22 mouse cellular contexts compared by ENCODE assay signal in the genomic region with DNA sequence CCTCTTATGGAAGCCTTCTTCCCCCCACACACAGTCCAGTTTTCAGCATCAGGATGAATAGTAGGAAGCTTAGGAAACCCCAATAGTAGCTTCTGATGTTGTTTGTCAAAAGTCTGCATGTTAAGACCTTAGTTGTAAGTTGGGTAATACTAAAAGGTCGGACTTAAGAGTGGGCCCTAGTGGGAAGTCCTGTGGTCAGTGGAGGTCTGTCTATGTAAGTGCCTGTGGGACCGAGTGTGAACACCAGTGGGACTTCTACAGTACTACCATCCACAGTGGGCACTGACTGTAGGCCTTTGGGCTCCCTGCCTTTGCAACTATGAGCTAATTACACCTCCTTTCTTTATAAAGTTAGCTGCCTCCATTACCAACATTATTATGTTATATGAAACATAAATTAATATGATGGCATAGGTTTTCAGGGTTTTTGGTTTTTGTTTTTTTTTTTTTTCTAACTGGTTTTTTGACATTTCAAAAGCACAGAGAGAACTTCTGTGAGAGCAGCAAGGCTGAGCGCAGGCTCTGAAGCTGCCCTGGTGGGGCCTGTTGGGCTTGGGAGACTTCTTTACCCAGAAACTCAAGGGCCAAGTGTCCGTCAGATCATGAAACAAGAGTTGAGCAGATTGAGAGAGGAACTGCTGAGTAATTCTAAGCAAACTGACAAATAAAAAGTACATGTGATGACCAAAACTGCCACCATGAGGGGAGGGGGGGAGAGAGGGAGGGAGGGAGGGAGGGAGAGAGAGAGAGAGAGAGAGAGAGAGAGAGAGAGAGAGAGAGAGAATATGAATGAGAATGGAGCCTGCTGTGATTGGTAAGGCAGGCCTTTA.
DNase-seq lines count a peak whose midpoint lies in the region; ATAC-seq and TF ChIP-seq lines count a peak whose summit lies in the region.
"Had no signal": no experiment of that assay in that cellular context is flagged by ENCODE, and none has a peak within 500 bp of the region (broad histone marks: within the 10 kb centered on the region; RNA-seq: fewer than 3 reads in every experiment).

No protein-coding gene starts in this region.

- no peaks in the 10 kb centered on the region; the same call in 1 of the 2 replicates for H3K4me1 ChIP-seq in intestine, postnatal 0 days (replicated peaks; ENCODE audit: control insufficient read depth, insufficient read depth, low read length)
- 0 out of 2 replicates have a peak, but pooled peaks cover 3% of the 10 kb centered on the region for H3K4me1 ChIP-seq in intestine, embryonic 15.5 days (replicated peaks)
- peaks cover 14% of the 10 kb centered on the region for H3K4me1 ChIP-seq in lung, embryonic 16.5 days (replicated peaks; ENCODE audit: control insufficient read depth, insufficient read depth, low read length)
- peaks cover 66% of the 10 kb centered on the region for H3K4me1 ChIP-seq in G1E (ENCODE audit: insufficient read depth, low read depth, low read length)
- H3K4me1 ChIP-seq: embryonic facial prominence, embryonic 12.5 days; hindbrain, embryonic 12.5 days; hindbrain, embryonic 15.5 days had no signal

- WGBS in intestine, postnatal 0 days: 95% methylated on average over 4 of the region's 4 CpGs
- WGBS in intestine, embryonic 15.5 days: 93% methylated on average over 4 of the region's 4 CpGs
- WGBS in lung, embryonic 16.5 days: 87% methylated on average over 4 of the region's 4 CpGs

- no peak overlapping the region for H3K4me3 ChIP-seq in intestine, postnatal 0 days (ENCODE audit: low read depth, low read length)
- no peak overlapping the region for H3K4me3 ChIP-seq in intestine, embryonic 15.5 days (replicated peaks)
- H3K4me3 ChIP-seq in lung, embryonic 16.5 days (ENCODE audit: low read length): no peak overlapping the region
- no peak overlapping the region; the same call in 1 of the 2 replicates for H3K4me3 ChIP-seq in G1E (ENCODE audit: low read depth, low read length)
- H3K4me3 ChIP-seq: embryonic facial prominence, embryonic 12.5 days; embryonic facial prominence, embryonic 15.5 days; hindbrain, embryonic 12.5 days; hindbrain, embryonic 15.5 days had no signal

- 0 out of 2 replicates have a peak, but pooled peaks cover 5% of the 10 kb centered on the region for H3K36me3 ChIP-seq in intestine, postnatal 0 days (ENCODE audit: control insufficient read depth, insufficient read depth)
- no peaks in the 10 kb centered on the region; the same call in 1 of the 2 replicates for H3K36me3 ChIP-seq in intestine, embryonic 15.5 days
- H3K36me3 ChIP-seq in lung, embryonic 16.5 days (ENCODE audit: control insufficient read depth, insufficient read depth, low read length): no peaks in the 10 kb centered on the region
- H3K36me3 ChIP-seq in G1E (replicated peaks): peaks cover 4% of the 10 kb centered on the region
- H3K36me3 ChIP-seq: embryonic facial prominence, embryonic 12.5 days; hindbrain, embryonic 15.5 days had no signal

- TF ChIP-seq CTCF in intestine, postnatal 0 days (IDR thresholded peaks at IDR 0.05; ENCODE audit: low read depth): no peak
- no peak for TF ChIP-seq CTCF in G1E (IDR thresholded peaks at IDR 0.05; ENCODE audit: low read depth, low read length)

- no peak for ATAC-seq in intestine, postnatal 0 days
- ATAC-seq in intestine, embryonic 15.5 days: no peak
- no peak for ATAC-seq in lung, embryonic 16.5 days (ENCODE audit: low read depth)
- ATAC-seq in G1E (ENCODE audit: extremely low read depth, insufficient number of reproducible peaks, low FRiP score, poor library complexity, severe bottlenecking): peak; percentile 10
- peak; percentile 24; the same call in 1 of the 2 replicates for ATAC-seq in common myeloid progenitor, adult 5-6 weeks (replicated peaks; ENCODE audit: low read depth, poor library complexity, severe bottlenecking)
- ATAC-seq: CD4-positive, CD25-positive, alpha-beta regulatory T cell, adult 4 months; forebrain, embryonic 14.5 days; forebrain, postnatal 0 days had no signal

- no peak overlapping the region for H3K4me2 ChIP-seq in intestine, postnatal 0 days (replicated peaks; ENCODE audit: low read depth)
- H3K4me2 ChIP-seq in intestine, embryonic 15.5 days (replicated peaks): no peak overlapping the region
- no peak overlapping the region for H3K4me2 ChIP-seq in lung, embryonic 16.5 days (ENCODE audit: low read depth, low read length)
- H3K4me2 ChIP-seq: embryonic facial prominence, embryonic 12.5 days; embryonic facial prominence, embryonic 15.5 days; heart, embryonic 11.5 days; hindbrain, embryonic 12.5 days; hindbrain, embryonic 15.5 days had no signal

- H3K27ac ChIP-seq in intestine, postnatal 0 days (ENCODE audit: low read depth, low read length): 0 out of 2 replicates have a peak overlapping the region, but pooled peaks have one; percentile 46
- no peak overlapping the region for H3K27ac ChIP-seq in intestine, embryonic 15.5 days
- H3K27ac ChIP-seq in lung, embryonic 16.5 days (ENCODE audit: low read length): peak overlapping the region; percentile 27
- H3K27ac ChIP-seq: embryonic facial prominence, embryonic 12.5 days; embryonic facial prominence, embryonic 15.5 days; hindbrain, embryonic 12.5 days; hindbrain, embryonic 15.5 days had no signal

- H3K27me3 ChIP-seq in intestine, postnatal 0 days (replicated peaks; ENCODE audit: control insufficient read depth, insufficient read depth, low read length): no peaks in the 10 kb centered on the region
- no peaks in the 10 kb centered on the region for H3K27me3 ChIP-seq in intestine, embryonic 15.5 days (replicated peaks)
- H3K27me3 ChIP-seq in lung, embryonic 16.5 days (ENCODE audit: control insufficient read depth, insufficient read depth, low read depth, low read length): no peaks in the 10 kb centered on the region
- no peaks in the 10 kb centered on the region for H3K27me3 ChIP-seq in G1E (ENCODE audit: insufficient read depth, low read length)
- H3K27me3 ChIP-seq: embryonic facial prominence, embryonic 12.5 days; embryonic facial prominence, embryonic 15.5 days; hindbrain, embryonic 12.5 days; hindbrain, embryonic 15.5 days had no signal

- DNase-seq in lung, postnatal 25 days (ENCODE audit: low spot score): no peak
- DNase-seq in G1E (ENCODE audit: low spot score): no peak
- no peak for DNase-seq in frontal cortex, postnatal 25 days (ENCODE audit: low spot score in 2 of 2)
- DNase-seq in lung, adult 18-20 months: no peak
- DNase-seq: adrenal gland, adult 8-10 months; cerebellum, adult 18-20 months; cerebellum, adult 9-10 months; cerebellum, postnatal 14 days; forebrain, postnatal 0 days; gastrocnemius, postnatal 25 days; heart, adult 18-20 months had no signal

- H3K9ac ChIP-seq in intestine, postnatal 0 days (ENCODE audit: low read depth, low read length): no peak overlapping the region
- no peak overlapping the region for H3K9ac ChIP-seq in intestine, embryonic 15.5 days
- no peak overlapping the region for H3K9ac ChIP-seq in lung, embryonic 16.5 days (ENCODE audit: low read length)
- H3K9ac ChIP-seq: embryonic facial prominence, embryonic 12.5 days; embryonic facial prominence, embryonic 15.5 days; forebrain, postnatal 0 days; hindbrain, embryonic 12.5 days; hindbrain, embryonic 15.5 days had no signal

- H3K9me3 ChIP-seq in intestine, postnatal 0 days (ENCODE audit: control insufficient read depth): no peaks in the 10 kb centered on the region
- H3K9me3 ChIP-seq in intestine, embryonic 15.5 days: no peaks in the 10 kb centered on the region
- H3K9me3 ChIP-seq in lung, embryonic 16.5 days (ENCODE audit: control insufficient read depth, low read length): no peaks in the 10 kb centered on the region
- no peaks in the 10 kb centered on the region for H3K9me3 ChIP-seq in G1E (replicated peaks)
- H3K9me3 ChIP-seq: embryonic facial prominence, embryonic 12.5 days; embryonic facial prominence, embryonic 15.5 days; hindbrain, embryonic 12.5 days; hindbrain, embryonic 15.5 days had no signal

Comparison
In these comparisons a context has a peak if more than half of its experiments do, and no peak if none do; other contexts are left out.
1. ATAC-seq: peak in G1E (single experiment) and common myeloid progenitor, adult 5-6 weeks (single experiment); none in intestine, postnatal 0 days (single experiment), intestine, embryonic 15.5 days (single experiment) and lung, embryonic 16.5 days (single experiment).